Mouse (Mus musculus): ENCODE measurements at regions not wholly inside any gene's neighbourhood (a gene's known extent, or its start where the extent isn't known, plus 50 kb on each side); places are given as distances from the start of the nearest gene placed in this dataset.

- Histone ChIP-seq H3K4me3 (ENCODE audit: control insufficient read depth, low read depth, low read length) (no peak overlapping the region), H3K36me3 (ENCODE audit: control insufficient read depth, insufficient read depth, low read length) (no peaks in the 10 kb centered on the region), H3K27ac (ENCODE audit: control insufficient read depth, insufficient read depth, low read depth, low read length) (no peak overlapping the region), H3K4me1 (ENCODE audit: control insufficient read depth, insufficient read depth, low read length) (no peaks in the 10 kb centered on the region), H3K27me3 (ENCODE audit: control insufficient read depth, insufficient read depth, low read length) (no peaks in the 10 kb centered on the region)
- TF ChIP-seq POLR2A (IDR thresholded peaks at IDR 0.05; ENCODE audit: control insufficient read depth, low read depth, low read length) (no peak), CTCF (IDR thresholded peaks at IDR 0.05; ENCODE audit: control insufficient read depth, insufficient read depth, insufficient replicate concordance, low read depth, low read length) (no peak)
Measured at GRCm38 (mm10) chr10:23010715-23011114, 190.7 kb upstream of the Tcf21 start.

- H3K36me3 ChIP-seq (ENCODE audit: control insufficient read depth, insufficient read depth, low read length), result no peaks in the 10 kb centered on the region
- no peak for TF ChIP-seq CTCF (IDR thresholded peaks at IDR 0.05; ENCODE audit: control insufficient read depth, insufficient read depth, insufficient replicate concordance, low read depth, low read length)
- no peak for TF ChIP-seq POLR2A (IDR thresholded peaks at IDR 0.05; ENCODE audit: control insufficient read depth, low read depth, low read length)
- H3K4me1 ChIP-seq (ENCODE audit: control insufficient read depth, insufficient read depth, low read length), result no peaks in the 10 kb centered on the region
- H3K27me3 ChIP-seq (ENCODE audit: control insufficient read depth, insufficient read depth, low read length), result no peaks in the 10 kb centered on the region
- no peak overlapping the region for H3K4me3 ChIP-seq (ENCODE audit: control insufficient read depth, low read depth, low read length)
- no peak overlapping the region for H3K27ac ChIP-seq (ENCODE audit: control insufficient read depth, insufficient read depth, low read depth, low read length)
Measured at GRCm38 (mm10) chr10:23010201-23010600, 190.2 kb upstream of the Tcf21 start.

- Histone ChIP-seq H3K36me3 (ENCODE audit: control insufficient read depth, insufficient read depth, low read length) (no peaks in the 10 kb centered on the region), H3K4me3 (ENCODE audit: control insufficient read depth, low read depth, low read length) (no peak overlapping the region), H3K4me1 (ENCODE audit: control insufficient read depth, insufficient read depth, low read length) (no peaks in the 10 kb centered on the region), H3K27ac (ENCODE audit: control insufficient read depth, insufficient read depth, low read depth, low read length) (no peak overlapping the region), H3K27me3 (ENCODE audit: control insufficient read depth, insufficient read depth, low read length) (no peaks in the 10 kb centered on the region)
- TF ChIP-seq POLR2A (IDR thresholded peaks at IDR 0.05; ENCODE audit: control insufficient read depth, low read depth, low read length) (no peak), CTCF (IDR thresholded peaks at IDR 0.05; ENCODE audit: control insufficient read depth, insufficient read depth, insufficient replicate concordance, low read depth, low read length) (no peak)
Measured at GRCm38 (mm10) chr10:23004768-23005167, 184.8 kb upstream of the Tcf21 start.

- H3K4me1 ChIP-seq (ENCODE audit: control insufficient read depth, insufficient read depth, low read length), result no peaks in the 10 kb centered on the region
- no peaks in the 10 kb centered on the region for H3K27me3 ChIP-seq (ENCODE audit: control insufficient read depth, insufficient read depth, low read length)
- no peaks in the 10 kb centered on the region for H3K36me3 ChIP-seq (ENCODE audit: control insufficient read depth, insufficient read depth, low read length)
- H3K4me3 ChIP-seq (ENCODE audit: control insufficient read depth, low read depth, low read length), result no peak overlapping the region
- TF ChIP-seq CTCF (IDR thresholded peaks at IDR 0.05; ENCODE audit: control insufficient read depth, insufficient read depth, insufficient replicate concordance, low read depth, low read length) (no peak), POLR2A (IDR thresholded peaks at IDR 0.05; ENCODE audit: control insufficient read depth, low read depth, low read length) (no peak)
- H3K27ac ChIP-seq (ENCODE audit: control insufficient read depth, insufficient read depth, low read depth, low read length), result no peak overlapping the region
Measured at GRCm38 (mm10) chr10:23003686-23004085, 183.7 kb upstream of the Tcf21 start.

GRCm38 (mm10) chr10:22998561-22998960, 178.6 kb upstream of the Tcf21 start:
- H3K4me3 ChIP-seq (ENCODE audit: control insufficient read depth, low read depth, low read length), result no peak overlapping the region
- no peaks in the 10 kb centered on the region for H3K4me1 ChIP-seq (ENCODE audit: control insufficient read depth, insufficient read depth, low read length)
- no peak overlapping the region for H3K27ac ChIP-seq (ENCODE audit: control insufficient read depth, insufficient read depth, low read depth, low read length)
- TF ChIP-seq POLR2A (IDR thresholded peaks at IDR 0.05; ENCODE audit: control insufficient read depth, low read depth, low read length) (no peak), CTCF (IDR thresholded peaks at IDR 0.05; ENCODE audit: control insufficient read depth, insufficient read depth, insufficient replicate concordance, low read depth, low read length) (no peak)
- no peaks in the 10 kb centered on the region for H3K27me3 ChIP-seq (ENCODE audit: control insufficient read depth, insufficient read depth, low read length)
- H3K36me3 ChIP-seq (ENCODE audit: control insufficient read depth, insufficient read depth, low read length), result no peaks in the 10 kb centered on the region

GRCm38 (mm10) chr10:22997571-22997970, 177.6 kb upstream of the Tcf21 start:
- Histone ChIP-seq H3K4me3 (ENCODE audit: control insufficient read depth, low read depth, low read length) (no peak overlapping the region), H3K27ac (ENCODE audit: control insufficient read depth, insufficient read depth, low read depth, low read length) (no peak overlapping the region), H3K27me3 (ENCODE audit: control insufficient read depth, insufficient read depth, low read length) (no peaks in the 10 kb centered on the region), H3K36me3 (ENCODE audit: control insufficient read depth, insufficient read depth, low read length) (no peaks in the 10 kb centered on the region), H3K4me1 (ENCODE audit: control insufficient read depth, insufficient read depth, low read length) (no peaks in the 10 kb centered on the region)
- no peak for TF ChIP-seq POLR2A (IDR thresholded peaks at IDR 0.05; ENCODE audit: control insufficient read depth, low read depth, low read length)

GRCm38 (mm10) chr10:22993158-22993557, 173.2 kb upstream of the Tcf21 start:
- no peaks in the 10 kb centered on the region for H3K36me3 ChIP-seq (ENCODE audit: control insufficient read depth, insufficient read depth, low read length)
- no peaks in the 10 kb centered on the region for H3K27me3 ChIP-seq (ENCODE audit: control insufficient read depth, insufficient read depth, low read length)
- no peaks in the 10 kb centered on the region for H3K4me1 ChIP-seq (ENCODE audit: control insufficient read depth, insufficient read depth, low read length)
- no peak overlapping the region for H3K27ac ChIP-seq (ENCODE audit: control insufficient read depth, insufficient read depth, low read depth, low read length)
- H3K4me3 ChIP-seq (ENCODE audit: control insufficient read depth, low read depth, low read length), result no peak overlapping the region
- TF ChIP-seq CTCF (IDR thresholded peaks at IDR 0.05; ENCODE audit: control insufficient read depth, insufficient read depth, insufficient replicate concordance, low read depth, low read length) (no peak), POLR2A (IDR thresholded peaks at IDR 0.05; ENCODE audit: control insufficient read depth, low read depth, low read length) (no peak)

- no peaks in the 10 kb centered on the region for H3K27me3 ChIP-seq (ENCODE audit: control insufficient read depth, insufficient read depth, low read length)
- H3K4me3 ChIP-seq (ENCODE audit: control insufficient read depth, low read depth, low read length), result no peak overlapping the region
- H3K36me3 ChIP-seq (ENCODE audit: control insufficient read depth, insufficient read depth, low read length), result no peaks in the 10 kb centered on the region
- H3K27ac ChIP-seq (ENCODE audit: control insufficient read depth, insufficient read depth, low read depth, low read length), result no peak overlapping the region
- H3K4me1 ChIP-seq (ENCODE audit: control insufficient read depth, insufficient read depth, low read length), result no peaks in the 10 kb centered on the region
- TF ChIP-seq POLR2A (IDR thresholded peaks at IDR 0.05; ENCODE audit: control insufficient read depth, low read depth, low read length), result no peak
- TF ChIP-seq CTCF (IDR thresholded peaks at IDR 0.05; ENCODE audit: control insufficient read depth, insufficient read depth, insufficient replicate concordance, low read depth, low read length), result no peak
Measured at GRCm38 (mm10) chr10:22981798-22982197, 161.8 kb upstream of the Tcf21 start.
